Mouse (Mus musculus): Measurements from ENCODE around the gene Mipep.

DNA sequence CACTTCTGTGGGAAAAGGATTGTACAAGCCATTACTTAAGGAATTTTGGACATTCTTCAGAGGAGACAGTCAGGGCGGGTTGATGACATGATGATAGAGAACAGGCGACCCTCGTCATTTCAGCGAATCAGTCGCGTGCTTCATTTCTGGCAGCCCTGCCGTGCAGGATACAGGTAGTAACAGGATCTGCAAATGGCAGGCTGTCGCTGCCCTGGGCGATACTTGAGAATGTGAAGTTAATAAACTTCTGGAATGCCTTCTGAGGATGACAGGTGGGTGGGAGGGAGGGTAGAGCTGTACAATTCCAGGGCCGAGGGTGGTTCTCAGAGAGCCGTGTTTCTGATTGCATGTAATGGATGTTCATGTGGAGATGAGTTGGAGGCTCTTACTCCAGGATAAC lies 82.0 kb downstream of the Mipep start:
- TF ChIP-seq CTCF (IDR thresholded peaks at IDR 0.05; ENCODE audit: low read depth) (no peak), EP300 (IDR thresholded peaks at IDR 0.05; ENCODE audit: low read depth) (no peak)
